Comparison of ENCODE assay signal across 9 mouse cellular contexts in the genomic region with DNA sequence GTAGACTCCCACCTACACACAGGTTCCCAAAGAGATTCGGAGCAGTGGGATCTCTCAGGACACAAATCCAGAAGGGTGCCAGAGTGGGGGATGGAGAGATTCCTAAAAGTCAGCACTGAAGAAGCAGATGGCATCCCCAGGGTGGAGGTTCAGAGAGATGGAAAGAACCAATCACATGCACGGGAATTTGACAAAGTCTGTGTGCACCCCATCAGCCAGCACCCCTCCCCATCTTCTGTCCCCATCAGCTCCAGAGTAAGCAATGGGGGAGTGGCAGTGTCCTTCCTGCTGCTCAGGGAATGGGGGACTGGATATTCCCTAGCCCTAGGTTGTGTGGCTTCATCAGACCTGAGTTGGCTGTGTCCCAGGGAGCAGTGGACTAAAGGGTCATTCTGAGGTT. TPM values are rescaled to one million over a fixed set of nuclear protein-coding genes. Genes with fewer than 3 reads are reported as not detected.
A peak's percentile ranks its signal among the peaks of the same experiment; 100 is the strongest.
DNase-seq lines count a peak whose midpoint lies in the region; ATAC-seq lines count a peak whose summit lies in the region.
"Had no signal": no experiment of that assay in that cellular context is flagged by ENCODE, and none has a peak within 500 bp of the region (broad histone marks: within the 10 kb centered on the region; RNA-seq: fewer than 3 reads in every experiment).

No protein-coding gene starts in this region.

- H3K4me2 ChIP-seq in hindbrain, embryonic 16.5 days (ENCODE audit: low read length): peak overlapping the region; percentile 60
- H3K4me2 ChIP-seq in midbrain, embryonic 16.5 days (ENCODE audit: low read length): peak overlapping the region; percentile 28

- 0 out of 2 replicates have a peak overlapping the region, but pooled peaks have one; percentile 7 for H3K27ac ChIP-seq in hindbrain, embryonic 16.5 days (ENCODE audit: low read depth, low read length)
- no peak overlapping the region for H3K27ac ChIP-seq in midbrain, embryonic 16.5 days (ENCODE audit: low read length)

- peak; percentile 59 for ATAC-seq in hindbrain, embryonic 16.5 days
- ATAC-seq in midbrain, embryonic 16.5 days: no peak
- no peak for ATAC-seq in erythroid progenitor cell, adult 5-6 weeks (replicated peaks; ENCODE audit: low FRiP score, poor library complexity, severe bottlenecking)

- H3K9ac ChIP-seq in hindbrain, embryonic 16.5 days (ENCODE audit: low read depth, low read length): peak overlapping the region; percentile 58
- H3K9ac ChIP-seq in midbrain, embryonic 16.5 days (ENCODE audit: low read depth, low read length): no peak overlapping the region

- DNase-seq in layer of hippocampus, adult 11-12 months (ENCODE audit: low spot score): peak; percentile 44
- no peak for DNase-seq in layer of hippocampus, postnatal 25 days (ENCODE audit: extremely low spot score in 1 of 2, low spot score in 1 of 2)
- DNase-seq in cerebellum, postnatal 36 days: peak; percentile 81 to 84
- no peak for DNase-seq in left cerebral cortex, adult 11 months (ENCODE audit: low spot score)
- DNase-seq in embryo, embryonic 11 days: no peak

- no peaks in the 10 kb centered on the region for H3K36me3 ChIP-seq in hindbrain, embryonic 16.5 days (ENCODE audit: control insufficient read depth, insufficient read depth, low read length)
- H3K36me3 ChIP-seq in midbrain, embryonic 16.5 days (ENCODE audit: control insufficient read depth, insufficient read depth, low read length): no peaks in the 10 kb centered on the region

- H3K9me3 ChIP-seq in hindbrain, embryonic 16.5 days (ENCODE audit: control insufficient read depth, low read length): no peaks in the 10 kb centered on the region
- H3K9me3 ChIP-seq in midbrain, embryonic 16.5 days (replicated peaks; ENCODE audit: control insufficient read depth, low read length, poor library complexity, severe bottlenecking): no peaks in the 10 kb centered on the region

- H3K4me1 ChIP-seq in hindbrain, embryonic 16.5 days (ENCODE audit: control insufficient read depth, insufficient read depth, low read depth, low read length): peaks cover 18% of the 10 kb centered on the region
- peaks cover 17% of the 10 kb centered on the region for H3K4me1 ChIP-seq in midbrain, embryonic 16.5 days (ENCODE audit: control insufficient read depth, insufficient read depth, low read length)

- H3K4me3 ChIP-seq in hindbrain, embryonic 16.5 days (ENCODE audit: low read length): peak overlapping the region; percentile 36
- no peak overlapping the region for H3K4me3 ChIP-seq in midbrain, embryonic 16.5 days (ENCODE audit: low read depth, low read length)

- 8% methylated on average over 2 of the region's 2 CpGs for WGBS in hindbrain, embryonic 16.5 days
- 9% methylated on average over 2 of the region's 2 CpGs for WGBS in midbrain, embryonic 16.5 days

- peaks cover 2% of the 10 kb centered on the region; the same call in 1 of the 2 replicates for H3K27me3 ChIP-seq in hindbrain, embryonic 16.5 days (replicated peaks; ENCODE audit: control insufficient read depth, insufficient read depth, low read length)
- peaks cover 5% of the 10 kb centered on the region; the same call in 1 of the 2 replicates for H3K27me3 ChIP-seq in midbrain, embryonic 16.5 days (ENCODE audit: control insufficient read depth, insufficient read depth, low read depth, low read length)

RNA-seq across cellular contexts. Expression of a gene that starts 0.7 kb away (rescaled TPM):
- total RNA-seq in layer of hippocampus, postnatal 25 days (2021): 1 to 10 TPM; 2.0 to 2.3 TPM
- polyA plus RNA-seq in hindbrain, embryonic 16.5 days (2015; fragmentation: Nextera tagmentation; extraction: Ambion mirVana): 2.8 and 3.0 TPM in 2 replicates
- polyA plus RNA-seq in midbrain, embryonic 16.5 days (2015; fragmentation: Nextera tagmentation; extraction: Ambion mirVana): 0.43 and 0.57 TPM in 2 replicates
- total RNA-seq in erythroid progenitor cell, adult 5-6 weeks (2015; ENCODE audit: low replicate concordance): not detected in 2 replicates
- not detected in 2 replicates for total RNA-seq in erythroid progenitor cell, adult 5-6 weeks (2017; ENCODE audit: low replicate concordance)
- total RNA-seq: monocyte, adult 5-6 weeks had no signal

RNA-seq across cellular contexts. Expression of a gene that starts 13.1 kb away (rescaled TPM):
- total RNA-seq in layer of hippocampus, postnatal 25 days (2021): under 1 TPM in 1 of 2 experiments, not detected in 1; 0.34 TPM
- 0.64 and 0.81 TPM in 2 replicates for polyA plus RNA-seq in hindbrain, embryonic 16.5 days (2015; fragmentation: Nextera tagmentation; extraction: Ambion mirVana)
- 0.43 and 0.66 TPM in 2 replicates for polyA plus RNA-seq in midbrain, embryonic 16.5 days (2015; fragmentation: Nextera tagmentation; extraction: Ambion mirVana)
- total RNA-seq in erythroid progenitor cell, adult 5-6 weeks (2015; ENCODE audit: low replicate concordance): not detected in 2 replicates
- total RNA-seq in erythroid progenitor cell, adult 5-6 weeks (2017; ENCODE audit: low replicate concordance): not detected in 2 replicates

RNA-seq across cellular contexts. Expression of a gene that starts 22.5 kb away (rescaled TPM):
- 1 to 10 TPM; 3.0 to 3.9 TPM for total RNA-seq in layer of hippocampus, postnatal 25 days (2021)
- 3.7 and 5.5 TPM in 2 replicates for polyA plus RNA-seq in hindbrain, embryonic 16.5 days (2015; fragmentation: Nextera tagmentation; extraction: Ambion mirVana)
- polyA plus RNA-seq in midbrain, embryonic 16.5 days (2015; fragmentation: Nextera tagmentation; extraction: Ambion mirVana): 4.9 and 5.6 TPM in 2 replicates
- total RNA-seq in erythroid progenitor cell, adult 5-6 weeks (2015; ENCODE audit: low replicate concordance): not detected in 2 replicates
- not detected in 2 replicates for total RNA-seq in erythroid progenitor cell, adult 5-6 weeks (2017; ENCODE audit: low replicate concordance)
- total RNA-seq: monocyte, adult 5-6 weeks had no signal

RNA-seq across cellular contexts. Expression of a gene that starts 25.0 kb away (rescaled TPM):
- 10 to 100 TPM; 49.7 to 72.3 TPM for total RNA-seq in layer of hippocampus, postnatal 25 days (2021)
- 15.1 and 20.5 TPM in 2 replicates for polyA plus RNA-seq in hindbrain, embryonic 16.5 days (2015; fragmentation: Nextera tagmentation; extraction: Ambion mirVana)
- 18.4 and 21.2 TPM in 2 replicates for polyA plus RNA-seq in midbrain, embryonic 16.5 days (2015; fragmentation: Nextera tagmentation; extraction: Ambion mirVana)
- total RNA-seq in erythroid progenitor cell, adult 5-6 weeks (2015; ENCODE audit: low replicate concordance): 208 and 236 TPM in 2 replicates
- 142 TPM in 2 replicates for total RNA-seq in erythroid progenitor cell, adult 5-6 weeks (2017; ENCODE audit: low replicate concordance)
- total RNA-seq: monocyte, adult 5-6 weeks had no signal

RNA-seq across cellular contexts. Expression of a gene that starts 50.0 kb away (rescaled TPM):
- total RNA-seq in layer of hippocampus, postnatal 25 days (2021): 10 to 100 TPM; 10.3 to 10.8 TPM
- polyA plus RNA-seq in hindbrain, embryonic 16.5 days (2015; fragmentation: Nextera tagmentation; extraction: Ambion mirVana): 10.0 and 11.7 TPM in 2 replicates
- 9.4 and 11.4 TPM in 2 replicates for polyA plus RNA-seq in midbrain, embryonic 16.5 days (2015; fragmentation: Nextera tagmentation; extraction: Ambion mirVana)
- 0.84 TPM in 1 of 2 replicates, not detected in the other for total RNA-seq in erythroid progenitor cell, adult 5-6 weeks (2015; ENCODE audit: low replicate concordance)
- 0.23 and 0.26 TPM in 2 replicates for total RNA-seq in erythroid progenitor cell, adult 5-6 weeks (2017; ENCODE audit: low replicate concordance)

Comparison
In these comparisons a context has a peak if more than half of its experiments do, and no peak if none do; other contexts are left out.
1. DNase-seq: peak in layer of hippocampus, adult 11-12 months (single experiment) and cerebellum, postnatal 36 days (2 of 2); none in layer of hippocampus, postnatal 25 days (0 of 2), left cerebral cortex, adult 11 months (single experiment) and embryo, embryonic 11 days (single experiment).